Mouse (Mus musculus): ENCODE results near the gene Mycn.

GRCm38 (mm10) chr12:12893986-12894385 lies 47.7 kb downstream of the Mycn start:
- TF ChIP-seq MAX (IDR thresholded peaks at IDR 0.05) (no peak), CTCF (IDR thresholded peaks at IDR 0.05; ENCODE audit: control insufficient read depth, insufficient read depth, insufficient read length) (no peak), MYOD1 (IDR thresholded peaks at IDR 0.05; ENCODE audit: control insufficient read depth, insufficient read length, low read depth) (no peak)
